Mouse (Mus musculus): Measurements from ENCODE around the gene Tmem136. TPM values are rescaled to one million over a fixed set of nuclear protein-coding genes. Genes with fewer than 3 reads are reported as not detected.
A peak's percentile ranks its signal among the peaks of the same experiment; 100 is the strongest.

Gene Tmem136
- polyA plus RNA-seq, 1 experiment from 2014 or later, result 11.2 TPM

DNA sequence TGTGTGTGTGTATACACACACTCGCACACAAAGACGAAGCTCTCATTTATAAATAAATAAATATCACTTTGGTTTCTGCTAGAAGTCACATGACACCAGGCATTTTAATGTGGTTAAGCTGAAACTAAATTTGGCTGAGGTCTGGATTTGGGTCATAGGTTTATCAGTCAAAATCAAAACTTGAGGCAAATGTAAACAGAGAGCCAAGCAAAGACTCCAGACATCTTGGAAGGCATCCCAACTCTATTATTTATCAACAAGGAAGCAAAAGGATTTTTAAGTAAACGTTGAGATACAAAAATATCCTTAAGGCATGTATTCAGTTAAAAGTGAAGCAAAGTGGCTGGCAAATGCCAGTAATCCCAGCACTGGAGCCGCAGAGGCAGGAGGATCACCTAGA, 1.5 kb downstream of the Tmem136 start:
- Histone ChIP-seq H3K4me3 (ENCODE audit: low read depth, low read length) (no peak overlapping the region), H3K9me3 (replicated peaks; ENCODE audit: control insufficient read depth, low read length, poor library complexity, severe bottlenecking) (no peaks in the 10 kb centered on the region), H3K4me2 (ENCODE audit: low read length) (no peak overlapping the region), H3K9ac (ENCODE audit: low read depth, low read length) (no peak overlapping the region), H3K27ac (ENCODE audit: low read length) (no peak overlapping the region), H3K4me1 (ENCODE audit: control insufficient read depth, insufficient read depth, low read length) (peaks cover 12% of the 10 kb centered on the region), H3K36me3 (ENCODE audit: control insufficient read depth, insufficient read depth, low read length) (no peaks in the 10 kb centered on the region), H3K27me3 (ENCODE audit: control insufficient read depth, insufficient read depth, low read depth, low read length) (no peaks in the 10 kb centered on the region)
- WGBS, result 93% methylated on average over 4 of the region's 4 CpGs
- no peak for ATAC-seq

DNA sequence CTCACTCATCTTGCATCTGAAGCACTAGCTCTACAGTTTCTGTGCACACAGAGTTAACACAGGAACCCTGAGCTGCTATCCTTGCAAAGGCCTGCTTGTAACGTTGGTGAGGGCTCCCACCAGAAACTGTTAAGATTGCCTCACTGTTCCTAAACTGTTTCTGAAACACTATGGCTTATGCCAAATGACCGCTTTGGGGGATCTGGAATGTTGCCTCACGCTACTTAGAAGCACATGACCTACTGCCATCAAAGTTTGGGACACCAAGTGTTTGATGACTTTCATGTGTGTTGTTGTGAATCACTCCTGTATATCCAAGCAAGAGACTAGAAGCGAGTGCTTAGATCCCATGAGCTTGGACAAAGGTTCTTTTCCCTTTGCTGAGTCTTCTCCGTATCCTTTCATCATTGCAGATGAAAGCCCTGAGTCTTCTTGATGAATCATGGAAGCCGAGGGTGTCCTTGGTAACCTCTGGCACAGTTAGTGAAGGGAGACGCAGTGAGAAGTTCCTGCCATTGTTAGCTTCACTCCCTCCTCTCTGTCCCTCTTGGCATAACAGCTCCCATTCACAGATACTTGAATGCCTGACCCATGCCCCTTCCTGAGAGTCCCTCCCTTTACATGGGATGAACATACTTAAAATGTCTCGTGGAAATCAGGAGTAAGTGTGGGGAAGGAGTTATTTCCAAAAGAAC, 5.9 kb downstream of the Tmem136 start:
- Histone ChIP-seq H3K4me3 (ENCODE audit: low read depth, low read length) (no peak overlapping the region), H3K4me2 (ENCODE audit: low read length) (no peak overlapping the region), H3K4me1 (ENCODE audit: control insufficient read depth, insufficient read depth, low read length) (peaks cover 5% of the 10 kb centered on the region), H3K9me3 (replicated peaks; ENCODE audit: control insufficient read depth, low read length, poor library complexity, severe bottlenecking) (no peaks in the 10 kb centered on the region), H3K9ac (ENCODE audit: low read depth, low read length) (no peak overlapping the region), H3K36me3 (ENCODE audit: control insufficient read depth, insufficient read depth, low read length) (no peaks in the 10 kb centered on the region), H3K27me3 (ENCODE audit: control insufficient read depth, insufficient read depth, low read depth, low read length) (no peaks in the 10 kb centered on the region), H3K27ac (ENCODE audit: low read length) (no peak overlapping the region)
- no peak for ATAC-seq
- 83% methylated on average over 8 of the region's 8 CpGs for WGBS

DNA sequence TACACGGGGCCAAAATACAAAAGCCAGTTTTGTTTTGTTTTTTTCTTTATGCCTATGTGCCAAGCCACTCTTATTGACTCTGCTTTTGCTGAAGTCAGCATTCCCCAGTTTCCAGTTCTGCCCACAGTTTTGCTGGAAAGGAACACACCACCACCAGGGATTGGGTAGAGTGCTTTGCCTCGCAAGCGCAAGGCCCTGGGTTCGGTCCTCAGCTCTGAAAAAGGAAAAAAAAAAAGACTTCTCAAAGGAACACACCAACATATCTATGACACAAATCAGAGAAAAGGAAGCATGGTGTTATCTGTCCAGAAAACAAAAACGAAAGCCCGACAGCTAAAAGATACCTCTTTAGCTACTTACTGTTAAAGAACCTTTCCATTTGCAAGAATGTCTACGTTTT, 7.2 kb downstream of the Tmem136 start:
- no peak overlapping the region for H3K4me2 ChIP-seq (ENCODE audit: low read length)
- 85% methylated on average over 7 of the region's 7 CpGs for WGBS
- no peak overlapping the region for H3K27ac ChIP-seq (ENCODE audit: low read length)
- H3K9me3 ChIP-seq (replicated peaks; ENCODE audit: control insufficient read depth, low read length, poor library complexity, severe bottlenecking), result no peaks in the 10 kb centered on the region
- H3K9ac ChIP-seq (ENCODE audit: low read depth, low read length), result no peak overlapping the region
- no peak for ATAC-seq
- peaks cover 8% of the 10 kb centered on the region for H3K4me1 ChIP-seq (ENCODE audit: control insufficient read depth, insufficient read depth, low read length)
- H3K36me3 ChIP-seq (ENCODE audit: control insufficient read depth, insufficient read depth, low read length), result no peaks in the 10 kb centered on the region
- no peak overlapping the region for H3K4me3 ChIP-seq (ENCODE audit: low read depth, low read length)
- no peaks in the 10 kb centered on the region for H3K27me3 ChIP-seq (ENCODE audit: control insufficient read depth, insufficient read depth, low read depth, low read length)

DNA sequence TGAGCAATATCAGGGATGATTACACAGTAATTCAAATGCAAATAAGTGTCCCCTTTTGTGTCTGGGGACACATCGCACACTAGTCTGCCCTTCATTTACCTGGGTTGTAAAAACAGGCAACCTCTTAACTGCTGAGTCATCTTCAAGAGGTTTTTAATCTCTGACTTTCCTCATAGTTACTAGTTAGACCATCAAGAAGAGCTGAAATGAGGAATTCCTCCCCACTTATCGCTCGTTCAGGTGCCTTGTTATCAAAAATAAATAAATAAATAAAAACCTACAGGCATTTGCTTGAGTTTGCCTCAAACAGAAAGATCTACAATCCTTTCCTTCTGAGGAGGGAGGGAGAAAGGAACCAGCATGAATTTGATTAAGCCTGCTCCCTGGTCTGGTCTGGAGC, 7.6 kb downstream of the Tmem136 start:
- Histone ChIP-seq H3K4me3 (ENCODE audit: low read depth, low read length) (no peak overlapping the region), H3K27ac (ENCODE audit: low read length) (no peak overlapping the region), H3K9ac (ENCODE audit: low read depth, low read length) (no peak overlapping the region), H3K27me3 (ENCODE audit: control insufficient read depth, insufficient read depth, low read depth, low read length) (no peaks in the 10 kb centered on the region), H3K4me1 (ENCODE audit: control insufficient read depth, insufficient read depth, low read length) (peaks cover 12% of the 10 kb centered on the region), H3K9me3 (replicated peaks; ENCODE audit: control insufficient read depth, low read length, poor library complexity, severe bottlenecking) (no peaks in the 10 kb centered on the region), H3K4me2 (ENCODE audit: low read length) (no peak overlapping the region), H3K36me3 (ENCODE audit: control insufficient read depth, insufficient read depth, low read length) (no peaks in the 10 kb centered on the region)
- no peak for ATAC-seq
- WGBS, result 82% methylated on average over 3 of the region's 3 CpGs

DNA sequence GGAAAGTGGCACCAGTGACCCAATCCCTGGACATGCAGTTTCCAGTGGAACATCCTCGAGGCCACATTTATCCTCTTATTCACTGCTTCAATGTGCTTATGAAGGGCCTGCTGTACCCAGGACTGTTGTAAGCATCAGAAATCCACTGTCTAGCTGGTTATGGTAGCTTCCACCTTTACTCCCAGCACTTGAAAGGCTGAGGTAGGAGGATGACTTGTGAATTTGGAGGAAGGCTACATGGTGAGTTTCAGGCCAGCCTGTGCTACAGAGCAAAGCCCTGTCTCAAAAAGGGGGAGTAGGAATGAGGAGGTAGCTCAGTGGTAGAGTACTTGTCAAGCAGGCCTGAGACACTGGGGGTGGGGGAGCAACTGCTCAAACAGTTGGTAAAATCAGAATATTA, 8.3 kb downstream of the Tmem136 start:
- H3K27me3 ChIP-seq (ENCODE audit: control insufficient read depth, insufficient read depth, low read depth, low read length), result no peaks in the 10 kb centered on the region
- H3K36me3 ChIP-seq (ENCODE audit: control insufficient read depth, insufficient read depth, low read length), result no peaks in the 10 kb centered on the region
- H3K27ac ChIP-seq (ENCODE audit: low read length), result no peak overlapping the region
- H3K4me3 ChIP-seq (ENCODE audit: low read depth, low read length), result no peak overlapping the region
- no peak for ATAC-seq
- no peak overlapping the region for H3K9ac ChIP-seq (ENCODE audit: low read depth, low read length)
- WGBS, result 79% methylated on average over 1 of the region's 1 CpGs
- no peak overlapping the region for H3K4me2 ChIP-seq (ENCODE audit: low read length)
- no peaks in the 10 kb centered on the region for H3K9me3 ChIP-seq (replicated peaks; ENCODE audit: control insufficient read depth, low read length, poor library complexity, severe bottlenecking)
- peaks cover 18% of the 10 kb centered on the region for H3K4me1 ChIP-seq (ENCODE audit: control insufficient read depth, insufficient read depth, low read length)

DNA sequence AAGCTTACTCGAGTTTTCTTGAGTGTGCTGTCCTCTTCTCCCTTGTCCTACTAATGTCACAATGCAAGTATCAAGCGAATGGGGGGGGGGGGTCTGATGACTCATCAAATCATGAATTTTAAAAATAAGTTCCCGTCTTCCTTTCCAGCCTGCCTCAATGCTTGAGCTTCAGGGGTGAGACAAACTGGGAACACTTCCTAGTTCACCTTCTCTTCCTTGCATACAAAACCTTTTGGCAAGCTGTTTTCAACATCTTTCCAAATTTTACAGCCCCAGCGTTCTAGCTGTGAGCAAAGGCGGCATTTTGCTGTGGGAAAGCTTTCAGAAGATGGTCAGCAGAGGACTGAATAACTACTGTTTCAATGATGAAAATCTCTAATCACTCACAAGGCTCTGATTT, 8.8 kb downstream of the Tmem136 start:
- Histone ChIP-seq H3K4me3 (ENCODE audit: low read depth, low read length) (no peak overlapping the region), H3K9ac (ENCODE audit: low read depth, low read length) (no peak overlapping the region), H3K4me1 (ENCODE audit: control insufficient read depth, insufficient read depth, low read length) (peaks cover 23% of the 10 kb centered on the region), H3K27ac (ENCODE audit: low read length) (no peak overlapping the region), H3K27me3 (ENCODE audit: control insufficient read depth, insufficient read depth, low read depth, low read length) (no peaks in the 10 kb centered on the region), H3K9me3 (replicated peaks; ENCODE audit: control insufficient read depth, low read length, poor library complexity, severe bottlenecking) (no peaks in the 10 kb centered on the region), H3K36me3 (ENCODE audit: control insufficient read depth, insufficient read depth, low read length) (no peaks in the 10 kb centered on the region), H3K4me2 (ENCODE audit: low read length) (no peak overlapping the region)
- WGBS, result 66% methylated on average over 5 of the region's 5 CpGs
- ATAC-seq, result no peak

DNA sequence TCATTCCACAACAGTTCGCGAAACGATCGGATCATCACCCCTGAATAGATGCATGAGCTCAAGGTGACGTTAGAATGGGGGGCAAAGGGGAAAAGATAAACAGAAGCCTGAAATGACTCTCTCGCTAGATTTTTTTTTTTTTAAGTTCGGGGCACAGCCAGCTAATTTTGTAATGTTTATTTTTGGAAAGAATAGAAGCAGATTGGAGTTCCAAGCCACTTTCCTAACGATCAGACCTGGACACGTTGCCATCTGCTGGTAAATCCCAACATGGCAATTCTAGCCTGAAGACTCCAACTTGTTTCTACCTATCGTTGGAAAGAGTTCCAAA, 9.2 kb downstream of the Tmem136 start, which contains the start of gene Arhgef12:
Gene Arhgef12 (minus strand): TSS at position 53 of the 331 bp plus-strand sequence.
- Histone ChIP-seq H3K9me3 (replicated peaks; ENCODE audit: control insufficient read depth, low read length, poor library complexity, severe bottlenecking) (no peaks in the 10 kb centered on the region), H3K9ac (ENCODE audit: low read depth, low read length) (peak within 1 kb of the TSS; percentile 90; the same call in 1 of the 2 replicates), H3K27ac (ENCODE audit: low read length) (peak within 1 kb of the TSS; percentile 89; the same call in 1 of the 2 replicates), H3K4me1 (ENCODE audit: control insufficient read depth, insufficient read depth, low read length) (peaks cover 27% of the 10 kb centered on the region), H3K36me3 (ENCODE audit: control insufficient read depth, insufficient read depth, low read length) (no peaks in the 10 kb centered on the region), H3K4me2 (ENCODE audit: low read length) (peak within 1 kb of the TSS; percentile 87), H3K4me3 (ENCODE audit: low read depth, low read length) (peak within 1 kb of the TSS; percentile 94), H3K27me3 (ENCODE audit: control insufficient read depth, insufficient read depth, low read depth, low read length) (no peaks in the 10 kb centered on the region)
- WGBS, result 34% methylated on average over 10 of the region's 10 CpGs
- no peak for ATAC-seq

DNA sequence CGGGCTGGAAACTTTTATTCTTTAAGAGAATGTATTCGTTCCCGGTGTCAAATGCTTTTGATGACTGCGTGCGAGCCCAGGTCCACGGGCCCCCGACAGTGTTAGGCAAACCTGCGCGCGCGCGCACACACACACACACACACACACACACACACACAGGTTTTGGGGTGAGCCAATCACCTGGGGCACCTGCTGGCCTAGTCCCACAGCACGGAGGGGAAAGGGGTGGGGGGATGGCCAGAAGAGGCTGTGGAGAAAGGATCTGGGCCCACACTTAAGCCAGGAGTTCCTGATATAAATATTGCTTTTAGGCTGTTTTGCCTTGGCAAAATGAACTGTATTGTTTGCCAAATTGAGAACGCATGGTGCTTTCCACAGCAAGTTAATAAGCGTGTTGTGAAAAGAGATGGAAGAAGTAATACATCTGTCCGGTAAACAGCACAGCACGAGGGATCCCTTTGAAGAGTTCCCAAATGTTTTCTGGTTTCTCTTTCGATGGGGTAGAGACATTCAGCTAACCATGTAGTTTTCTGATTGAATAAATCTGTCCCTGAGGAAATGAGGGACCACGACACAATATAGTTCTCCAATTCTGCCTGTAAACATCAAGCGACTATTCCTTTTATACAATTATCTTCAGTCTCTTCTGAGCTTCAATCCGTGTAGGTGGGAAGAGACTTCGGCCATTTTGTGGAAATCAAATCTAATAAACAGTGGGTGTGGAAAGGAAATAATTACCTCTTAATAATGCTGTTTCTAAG, 9.8 kb downstream of the Tmem136 start:
- no peaks in the 10 kb centered on the region for H3K9me3 ChIP-seq (replicated peaks; ENCODE audit: control insufficient read depth, low read length, poor library complexity, severe bottlenecking)
- ATAC-seq, result peak; percentile 22
- H3K4me1 ChIP-seq (ENCODE audit: control insufficient read depth, insufficient read depth, low read length), result peaks cover 31% of the 10 kb centered on the region

DNA sequence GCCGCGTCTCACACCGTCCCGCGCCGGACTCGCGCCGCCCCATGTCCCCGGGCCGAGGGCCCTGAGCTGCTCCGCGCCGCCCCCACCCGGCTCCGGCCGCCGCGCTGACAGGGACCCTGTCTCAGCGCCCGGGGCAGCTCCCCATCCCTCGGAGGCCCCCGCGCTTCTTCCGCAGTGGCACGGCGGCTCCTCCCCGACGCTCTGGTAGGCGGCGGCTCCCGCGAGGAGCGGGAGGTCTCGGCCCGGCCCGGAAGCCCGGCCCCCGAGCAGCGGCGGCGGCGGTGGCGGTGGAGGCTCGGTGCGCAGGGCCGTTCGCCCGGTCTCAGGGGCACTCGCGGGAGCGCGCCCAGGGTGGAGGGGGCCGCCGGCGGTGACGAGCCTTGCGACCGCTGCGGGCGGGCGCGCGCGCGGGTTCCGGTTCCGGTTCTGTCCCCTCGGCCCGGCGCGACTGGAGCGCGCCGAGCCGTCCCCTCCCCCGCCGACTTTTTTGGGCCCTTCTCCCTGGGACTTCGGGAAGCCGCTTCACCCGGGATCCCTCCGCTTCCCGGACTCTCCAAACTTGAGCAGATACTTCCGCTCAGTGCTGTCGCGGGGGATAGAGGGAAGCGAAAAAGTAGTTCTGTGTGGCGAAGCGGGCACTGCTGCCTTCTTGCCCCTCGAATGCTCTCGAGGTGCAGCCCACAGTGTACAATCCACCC, 10.6 kb downstream of the Tmem136 start:
- ATAC-seq, result peak; percentile 83
- Histone ChIP-seq H3K4me2 (ENCODE audit: low read length) (peak overlapping the region; percentile 87), H3K9ac (ENCODE audit: low read depth, low read length) (peak overlapping the region; percentile 90), H3K27me3 (ENCODE audit: control insufficient read depth, insufficient read depth, low read depth, low read length) (no peaks in the 10 kb centered on the region), H3K9me3 (replicated peaks; ENCODE audit: control insufficient read depth, low read length, poor library complexity, severe bottlenecking) (no peaks in the 10 kb centered on the region), H3K36me3 (ENCODE audit: control insufficient read depth, insufficient read depth, low read length) (no peaks in the 10 kb centered on the region), H3K4me1 (ENCODE audit: control insufficient read depth, insufficient read depth, low read length) (peaks cover 33% of the 10 kb centered on the region), H3K27ac (ENCODE audit: low read length) (peak overlapping the region; percentile 89), H3K4me3 (ENCODE audit: low read depth, low read length) (peak overlapping the region; percentile 94)
- under 1% methylated on average over 73 of the region's 91 CpGs for WGBS

More for the DNA sequence above, 9.8 kb downstream of the Tmem136 start:
- Histone ChIP-seq H3K36me3 (ENCODE audit: control insufficient read depth, insufficient read depth, low read length) (no peaks in the 10 kb centered on the region), H3K9ac (ENCODE audit: low read depth, low read length) (peak overlapping the region; percentile 90; the same call in 1 of the 2 replicates), H3K27me3 (ENCODE audit: control insufficient read depth, insufficient read depth, low read depth, low read length) (no peaks in the 10 kb centered on the region), H3K4me2 (ENCODE audit: low read length) (peak overlapping the region; percentile 87), H3K27ac (ENCODE audit: low read length) (peak overlapping the region; percentile 89; the same call in 1 of the 2 replicates), H3K4me3 (ENCODE audit: low read depth, low read length) (peak overlapping the region; percentile 94)
- 18% methylated on average over 22 of the region's 22 CpGs for WGBS
